Mouse (Mus musculus) lung, postnatal 0 days (tissue): ENCODE results near the gene Ptpra. TPM values are rescaled to one million over a fixed set of nuclear protein-coding genes. Genes with fewer than 3 reads are reported as not detected.

ENCODE experiments used
- ATAC-seq: fragments of 200-750 bp; cut with Nextera tagmentation; 2 replicates; pipeline ENCODE4 v1.8.0; 2017; ENCODE audit warnings: moderate library complexity
- DNase-seq: peaks from one replicate; pipeline ENCODE4 v3.0.0-alpha.2; 2016; ENCODE audit warnings: low spot score
- H3K27ac ChIP-seq: fragments of 300-500 bp; sonication (generic); 2 replicates; pipeline ENCODE4 v1.5.1; 2014; ENCODE audit warnings: antibody characterized with exemption, mild to moderate bottlenecking, low read length, mixed read lengths
- H3K27me3 ChIP-seq: fragments of 300-500 bp; sonication (generic); replicated peaks from 2 replicates; pipeline ENCODE4 v1.6.1; 2014; ENCODE audit warnings: low read length, mixed read lengths; ENCODE audit not compliant: insufficient read depth
- H3K36me3 ChIP-seq: fragments of 300-500 bp; sonication (generic); 2 replicates; pipeline ENCODE4 v1.6.1; 2014; ENCODE audit warnings: low read length, mixed read lengths; ENCODE audit not compliant: insufficient read depth
- H3K4me1 ChIP-seq: fragments of 300-500 bp; sonication (generic); 2 replicates; pipeline ENCODE4 v1.6.1; 2014; ENCODE audit warnings: antibody characterized with exemption, low read depth, low read length, mixed read lengths; ENCODE audit not compliant: insufficient read depth
- H3K4me2 ChIP-seq: fragments of 300-500 bp; sonication (generic); replicated peaks from 2 replicates; pipeline ENCODE4 v1.6.1; 2014; ENCODE audit warnings: low read depth, mild to moderate bottlenecking, low read length, moderate library complexity, mixed read lengths
- H3K4me3 ChIP-seq: fragments of 300-500 bp; sonication (generic); 2 replicates; pipeline ENCODE4 v1.5.1; 2014; ENCODE audit warnings: low read depth, low read length
- H3K9ac ChIP-seq: fragments of 300-500 bp; sonication (generic); replicated peaks from 2 replicates; pipeline ENCODE4 v1.6.1; 2014; ENCODE audit warnings: low read depth, mild to moderate bottlenecking
- H3K9me3 ChIP-seq: fragments of 300-500 bp; sonication (generic); 2 replicates; pipeline ENCODE4 v1.6.1; 2016; ENCODE audit warnings: low read length, mixed read lengths
- CTCF ChIP-seq: IDR thresholded peaks from 2 replicates; pipeline ENCODE4 v1.5.1; 2016; ENCODE audit warnings: antibody characterized with exemption, mild to moderate bottlenecking
- EP300 ChIP-seq: IDR thresholded peaks from 2 replicates; pipeline ENCODE4 v1.6.1; 2016; ENCODE audit warnings: antibody characterized with exemption, mild to moderate bottlenecking, control low read depth
- WGBS: fragments of 180-500 bp; shearing (Covaris S2); extraction: QIAGEN DNeasy Blood & Tissue Kit; methylation state at CpG from one replicate; pipeline ENCODE4 v1.1.7; 2014; 5-methylcytosine and 5-hydroxymethylcytosine counted together
- polyA plus RNA-seq: library from polyadenylated mRNA; unstranded; fragments of >200 nt; fragmentation: Nextera tagmentation; extraction: Ambion mirVana; gene quantifications from 2 replicates; pipeline ENCODE4 v1.2.1, GENCODE M21; 2015

Gene Ptpra
- polyA plus RNA-seq, 1 experiment from 2014 or later: 46.1 TPM

DNA sequence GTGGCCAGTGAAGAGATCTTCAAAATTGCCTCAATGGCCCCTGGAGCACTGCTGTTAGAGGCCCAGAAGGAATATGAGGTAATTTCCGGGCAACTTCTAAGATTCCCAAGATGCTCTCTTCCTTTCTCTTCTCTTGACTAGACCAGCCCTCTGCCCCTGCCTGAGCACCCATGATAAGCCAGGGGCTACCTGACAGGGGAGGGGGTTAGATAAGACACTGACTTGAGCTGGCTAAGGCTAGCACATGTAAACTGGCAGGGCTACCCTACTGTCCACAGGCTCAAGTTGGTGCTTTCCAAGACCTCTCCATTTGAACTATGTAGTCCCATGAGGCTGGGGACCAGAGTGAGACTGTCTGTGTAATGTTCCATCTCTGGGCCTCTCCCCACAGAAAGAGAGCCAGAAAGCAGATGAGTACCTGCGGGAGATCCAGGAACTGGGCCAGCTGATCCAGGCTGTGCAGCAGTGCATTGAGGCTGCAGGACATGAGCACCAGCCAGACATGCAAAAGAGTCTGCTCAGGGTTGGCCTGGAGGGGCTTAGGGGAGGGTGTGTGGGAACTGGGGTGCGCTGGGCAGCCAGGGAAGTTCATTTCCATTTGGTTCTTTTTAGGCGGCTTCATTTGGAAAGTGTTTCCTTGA lies 10.1 kb upstream of the Ptpra start:
- DNase-seq (no peak), ATAC-seq (no peak)
- Histone ChIP-seq H3K27ac (no peak overlapping the region), H3K9ac (no peak overlapping the region), H3K9me3 (no peaks in the 10 kb centered on the region), H3K36me3 (peaks cover 25% of the 10 kb centered on the region; the same call in 1 of the 2 replicates), H3K4me1 (no peaks in the 10 kb centered on the region), H3K27me3 (no peaks in the 10 kb centered on the region), H3K4me2 (no peak overlapping the region), H3K4me3 (no peak overlapping the region)
- WGBS: 93% methylated on average over 4 of the region's 4 CpGs
- no peak for TF ChIP-seq EP300
- TF ChIP-seq CTCF: no peak

DNA sequence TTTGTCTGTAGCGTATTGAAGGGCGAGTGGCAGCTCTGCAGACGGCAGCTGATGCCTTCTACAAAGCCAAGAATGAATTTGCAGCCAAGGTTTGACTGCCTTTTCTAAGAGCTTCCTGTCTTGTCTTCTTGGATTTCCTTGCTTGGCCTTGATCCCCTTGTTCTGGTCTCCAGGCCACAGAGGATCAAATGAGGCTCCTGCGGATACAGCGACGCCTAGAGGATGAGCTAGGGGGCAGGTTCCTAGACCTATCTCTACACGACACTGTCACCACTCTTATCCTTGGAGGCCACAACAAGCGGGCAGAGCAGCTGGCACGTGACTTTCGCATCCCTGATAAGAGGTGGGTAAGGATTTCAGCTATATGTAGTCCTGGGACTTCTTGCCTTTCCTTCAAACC lies 7.9 kb upstream of the Ptpra start:
- no peak overlapping the region for H3K4me3 ChIP-seq
- no peak for DNase-seq
- H3K9me3 ChIP-seq: no peaks in the 10 kb centered on the region
- no peaks in the 10 kb centered on the region for H3K27me3 ChIP-seq
- TF ChIP-seq EP300 (no peak), CTCF (no peak)
- H3K9ac ChIP-seq: no peak overlapping the region
- H3K36me3 ChIP-seq: peaks cover 25% of the 10 kb centered on the region; the same call in 1 of the 2 replicates
- no peak overlapping the region for H3K27ac ChIP-seq
- H3K4me1 ChIP-seq: no peaks in the 10 kb centered on the region
- no peak for ATAC-seq
- H3K4me2 ChIP-seq: no peak overlapping the region
- WGBS: 85% methylated on average over 10 of the region's 10 CpGs

DNA sequence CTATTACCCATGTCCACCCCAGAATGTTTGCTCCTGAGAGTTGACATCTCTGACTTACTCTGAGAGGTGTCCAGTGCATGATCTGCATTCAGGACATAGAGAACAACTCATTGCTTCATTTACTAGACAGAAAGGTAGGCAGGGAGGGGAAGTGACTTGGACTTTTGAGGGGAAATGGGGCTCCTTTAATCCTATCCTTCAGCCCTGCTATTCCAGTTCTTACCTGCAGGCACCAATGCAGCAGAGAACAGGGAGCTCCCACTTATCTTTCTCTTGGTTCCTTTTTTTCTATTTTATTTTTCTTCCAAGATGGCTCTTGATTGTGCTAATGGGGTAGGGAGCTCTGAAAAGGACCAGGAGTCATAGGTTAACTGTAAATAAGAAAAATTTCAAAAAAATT lies 1.6 kb upstream of the Ptpra start:
- no peak for DNase-seq
- Histone ChIP-seq H3K9ac (no peak overlapping the region), H3K27ac (no peak overlapping the region), H3K27me3 (no peaks in the 10 kb centered on the region), H3K4me1 (peaks cover 12% of the 10 kb centered on the region), H3K36me3 (no peaks in the 10 kb centered on the region), H3K9me3 (no peaks in the 10 kb centered on the region), H3K4me2 (no peak overlapping the region), H3K4me3 (no peak overlapping the region)
- TF ChIP-seq CTCF (0 out of 2 replicates have a peak, but pooled peaks have one; percentile 17), EP300 (no peak)
- no peak for ATAC-seq

- H3K36me3 ChIP-seq: no peaks in the 10 kb centered on the region
- H3K4me3 ChIP-seq: peak overlapping the region; percentile 88
- H3K4me2 ChIP-seq: peak overlapping the region; percentile 91
- no peak for DNase-seq
- no peak for TF ChIP-seq CTCF
- 12% methylated on average over 17 of the region's 17 CpGs for WGBS
- H3K27me3 ChIP-seq: no peaks in the 10 kb centered on the region
- peaks cover 12% of the 10 kb centered on the region for H3K4me1 ChIP-seq
- ATAC-seq: no peak
- H3K9ac ChIP-seq: no peak overlapping the region
- no peak overlapping the region for H3K27ac ChIP-seq
- no peaks in the 10 kb centered on the region for H3K9me3 ChIP-seq
Measured at GRCm38 (mm10) chr2:130449021-130449793, 871 bp upstream of the Ptpra start.

GRCm38 (mm10) chr2:130450434-130450796 lies 337 bp downstream of the Ptpra start:
- Histone ChIP-seq H3K4me2 (peak overlapping the region; percentile 91), H3K4me3 (peak overlapping the region; percentile 88), H3K36me3 (no peaks in the 10 kb centered on the region), H3K9ac (peak overlapping the region; percentile 64), H3K4me1 (peaks cover 12% of the 10 kb centered on the region), H3K27ac (peak overlapping the region; percentile 69), H3K9me3 (no peaks in the 10 kb centered on the region), H3K27me3 (no peaks in the 10 kb centered on the region)
- TF ChIP-seq EP300 (no peak), CTCF (no peak)
- peak; percentile 68 for DNase-seq
- peak; percentile 92 for ATAC-seq
- 1% methylated on average over 41 of the region's 47 CpGs for WGBS

GRCm38 (mm10) chr2:130451086-130451726 lies 1.1 kb downstream of the Ptpra start:
- Histone ChIP-seq H3K4me3 (peak overlapping the region; percentile 88), H3K9ac (no peak overlapping the region), H3K4me2 (peak overlapping the region; percentile 91), H3K36me3 (no peaks in the 10 kb centered on the region), H3K4me1 (peaks cover 12% of the 10 kb centered on the region), H3K9me3 (no peaks in the 10 kb centered on the region), H3K27ac (no peak overlapping the region), H3K27me3 (no peaks in the 10 kb centered on the region)
- ATAC-seq: no peak
- no peak for DNase-seq
- WGBS: 49% methylated on average over 14 of the region's 14 CpGs
- TF ChIP-seq CTCF (no peak), EP300 (no peak)
